Mouse (Mus musculus) mesoderm, embryonic 11.5 days (tissue): ENCODE measurements around the gene Ppwd1.
"Not testable (repeated sequence)": the region's sequence is repeated elsewhere in the genome, so short reads cannot be mapped to it uniquely, and the experiment has no call there.

Experiments used
- DNase-seq: peaks from one replicate; pipeline ENCODE4 v3.0.0-alpha.2; 2012; ENCODE audit warnings: low read depth, low spot score

The Ppwd1 gene

GRCm38 (mm10) chr13:104228384-104229066 is at the start of gene Ppwd1, which contains the start of gene Cenpk:
Gene Ppwd1, minus strand, starts transcription at chr13:104228843.
Gene Cenpk, plus strand, starts transcription at chr13:104228611.
- peak; percentile 98 for DNase-seq

GRCm38 (mm10) chr13:104258997-104259396 is 30.4 kb upstream of the Ppwd1 start:
- DNase-seq: no peak

GRCm38 (mm10) chr13:104229181-104229580 is 538 bp upstream of the Ppwd1 start:
- DNase-seq: peak; percentile 7

GRCm38 (mm10) chr13:104227478-104227877 is 1.2 kb downstream of the Ppwd1 start:
- no peak for DNase-seq

GRCm38 (mm10) chr13:104204313-104204712 is 24.3 kb downstream of the Ppwd1 start:
- DNase-seq: no peak

- DNase-seq: not testable (repeated sequence)
These were observed 32.8 kb downstream of the Ppwd1 start for GRCm38 (mm10) chr13:104195891-104196290.

GRCm38 (mm10) chr13:104187357-104187756 is 41.3 kb downstream of the Ppwd1 start:
- DNase-seq: no peak

- DNase-seq: no peak
These were observed 49.3 kb downstream of the Ppwd1 start for GRCm38 (mm10) chr13:104179176-104179888.

GRCm38 (mm10) chr13:104178650-104179121 is 50.0 kb downstream of the Ppwd1 start, which contains the start of gene Trim23:
Gene Trim23, plus strand, starts transcription at chr13:104178797.
- DNase-seq: peak; percentile 99

GRCm38 (mm10) chr13:104177796-104178649 is 50.6 kb downstream of the Ppwd1 start, which contains the start of gene Trappc13:
Gene Trappc13, minus strand, starts transcription at chr13:104178469.
- DNase-seq: no peak

- no peak for DNase-seq
These were observed 51.8 kb downstream of the Ppwd1 start for GRCm38 (mm10) chr13:104176874-104177273.

GRCm38 (mm10) chr13:104172498-104172897 is 56.1 kb downstream of the Ppwd1 start:
- DNase-seq: no peak

- no peak for DNase-seq
These were observed 56.9 kb downstream of the Ppwd1 start for GRCm38 (mm10) chr13:104171711-104172110.

- DNase-seq: no peak
These were observed 73.0 kb downstream of the Ppwd1 start for GRCm38 (mm10) chr13:104155686-104156085.
